Mouse (Mus musculus): ENCODE data around the gene Cct4.

The Cct4 gene

DNA sequence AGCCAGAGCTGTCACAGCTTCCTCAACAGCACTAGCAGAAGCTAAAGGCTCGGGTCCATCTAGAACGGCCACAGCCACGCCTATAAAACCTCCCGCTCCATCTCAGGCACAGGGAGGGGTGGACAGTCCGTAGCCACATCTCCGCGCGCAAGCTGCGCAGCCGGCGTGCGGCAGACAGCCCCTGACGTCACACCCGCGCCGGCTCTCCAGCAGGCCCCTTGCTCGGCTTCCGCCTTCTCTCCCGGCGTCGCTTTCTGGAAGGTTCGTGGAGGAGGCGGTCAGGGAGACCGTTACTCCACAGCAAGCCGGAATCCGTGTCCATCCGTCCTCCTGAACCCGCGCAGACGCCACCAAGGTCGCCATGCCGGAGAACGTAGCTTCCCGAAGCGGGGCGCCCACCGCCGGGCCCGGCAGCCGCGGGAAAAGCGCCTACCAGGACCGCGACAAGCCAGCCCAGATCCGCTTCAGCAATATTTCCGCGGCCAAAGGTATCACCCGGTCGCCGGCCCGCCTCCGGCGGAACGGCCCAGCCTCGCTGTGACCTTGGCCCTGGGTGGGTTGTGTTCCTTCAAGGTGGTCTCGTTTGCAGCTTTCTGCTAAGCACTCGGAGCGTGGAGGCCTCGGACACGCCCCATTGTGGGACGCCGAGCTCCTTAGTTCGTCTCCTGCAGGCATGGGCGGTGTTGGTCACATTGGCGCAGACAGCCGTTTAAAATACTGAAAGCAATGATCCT lies at the start of gene Cct4:
TSS of gene Cct4 (plus strand) at position 127 of the 734 bp plus-strand sequence.
- peak; percentile 92 to 97 for DNase-seq

- no peak for DNase-seq
These were observed 41.2 kb upstream of the Cct4 start for GRCm38 (mm10) chr11:22949101-22949500.

DNA sequence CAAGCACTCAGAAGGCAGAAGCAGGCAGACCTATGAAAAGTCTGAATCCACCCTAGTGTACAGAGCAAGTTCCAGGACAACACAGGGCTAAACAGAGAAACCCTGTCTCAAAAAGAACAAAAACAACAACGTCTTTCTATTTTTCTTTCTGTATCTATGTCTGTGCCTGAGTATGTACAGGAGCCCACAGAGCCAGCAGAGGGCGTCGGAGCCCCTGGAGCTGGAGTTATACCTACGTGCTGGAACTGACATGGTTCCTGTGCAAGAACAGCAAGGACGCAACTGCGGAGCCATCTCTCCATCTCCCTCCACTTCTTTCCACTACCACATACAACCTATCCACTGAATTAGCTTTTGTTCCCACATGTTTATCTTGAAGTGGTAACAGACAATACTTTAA lies 40.2 kb upstream of the Cct4 start:
- DNase-seq = no peak

DNA sequence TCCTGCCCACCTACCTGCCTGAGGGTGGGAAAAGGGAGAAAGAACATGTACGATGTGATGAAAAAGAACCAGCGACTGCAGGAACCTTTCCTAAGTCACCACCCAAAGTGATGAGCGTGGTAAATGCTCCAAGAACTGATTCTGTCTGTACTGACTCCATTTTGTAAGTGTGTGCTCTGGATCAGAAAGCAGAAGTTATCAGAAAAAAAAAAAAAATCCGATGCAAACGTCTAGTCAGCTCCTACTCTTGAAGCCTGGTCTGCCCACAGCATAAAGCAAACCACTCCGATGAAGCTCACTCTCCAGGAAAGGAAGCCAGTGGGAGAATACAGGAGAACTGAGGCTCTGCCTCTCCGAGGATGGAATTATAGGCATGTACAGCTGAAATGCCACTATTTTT lies 37.7 kb upstream of the Cct4 start:
- no peak for DNase-seq

- no peak for DNase-seq
These were observed 34.0 kb upstream of the Cct4 start for GRCm38 (mm10) chr11:22956346-22956745.

DNA sequence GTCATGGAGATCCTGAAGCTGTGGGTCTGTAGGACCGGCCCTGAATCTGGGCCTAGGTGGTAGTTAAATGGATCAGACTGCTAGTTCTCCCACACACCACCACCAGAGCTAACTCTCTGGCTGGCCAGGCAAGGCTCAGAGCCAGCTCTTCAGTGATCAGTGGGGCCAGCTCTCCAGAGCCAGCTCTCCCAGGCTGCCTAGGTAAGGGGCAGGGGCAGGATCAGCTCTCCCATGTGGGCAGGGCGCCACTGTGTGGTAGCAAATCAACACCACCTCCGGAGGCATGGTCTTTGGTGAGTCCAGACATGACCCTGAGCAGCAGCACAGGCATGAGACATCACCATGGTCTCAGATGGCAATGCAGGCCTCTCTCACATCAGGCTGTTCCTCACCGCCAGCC lies 33.5 kb upstream of the Cct4 start:
- DNase-seq = peak; percentile 84 to 90

DNA sequence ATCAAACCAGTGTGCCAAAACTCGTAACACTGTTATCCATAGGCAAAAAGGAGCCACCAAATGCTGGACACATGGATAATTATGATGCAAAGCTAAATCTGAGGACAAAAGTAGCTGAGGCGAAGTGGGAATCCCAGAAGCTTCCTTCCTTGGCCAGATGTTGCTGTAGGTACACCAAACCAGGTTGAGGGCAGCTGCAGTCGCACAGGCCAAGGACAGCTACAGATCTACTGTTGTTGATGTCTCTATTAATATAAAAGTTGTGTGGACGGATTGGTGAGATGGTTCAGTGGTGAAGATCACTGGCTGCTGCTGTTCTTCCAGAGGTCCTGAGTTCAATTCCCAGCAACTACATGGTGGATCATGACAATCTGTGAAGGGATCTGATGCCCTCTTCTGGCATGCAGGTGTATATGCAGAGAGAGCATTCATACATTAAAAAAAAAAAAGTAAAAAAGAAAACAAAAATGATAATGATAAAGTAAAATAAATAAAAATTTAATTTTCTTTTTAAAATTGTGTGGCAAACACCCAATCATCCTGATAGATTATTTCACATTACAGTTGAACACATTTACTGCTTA lies 32.4 kb upstream of the Cct4 start:
- DNase-seq = no peak

GRCm38 (mm10) chr11:22962101-22962500 lies 28.2 kb upstream of the Cct4 start:
- no peak for DNase-seq

GRCm38 (mm10) chr11:22964401-22964800 lies 25.9 kb upstream of the Cct4 start:
- no peak for DNase-seq

DNA sequence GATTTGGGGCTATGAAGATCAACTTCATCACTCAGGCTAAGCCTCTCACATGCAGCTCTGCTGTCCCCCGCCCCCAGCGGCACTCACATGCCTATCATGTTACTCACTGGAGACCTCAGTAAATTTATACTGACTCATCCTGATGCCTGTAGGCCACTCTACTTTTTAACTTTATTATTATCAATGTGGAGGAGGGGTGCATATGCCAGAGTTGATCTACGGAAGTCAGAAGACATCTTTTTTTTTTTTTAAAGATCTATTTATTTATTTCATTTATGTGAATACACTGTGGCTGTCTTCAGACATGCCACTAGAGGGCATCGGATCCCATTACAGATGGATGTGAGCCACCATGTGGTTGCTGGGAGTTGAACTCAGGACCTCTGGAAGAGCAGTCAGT lies 24.8 kb upstream of the Cct4 start:
- DNase-seq = no peak

DNA sequence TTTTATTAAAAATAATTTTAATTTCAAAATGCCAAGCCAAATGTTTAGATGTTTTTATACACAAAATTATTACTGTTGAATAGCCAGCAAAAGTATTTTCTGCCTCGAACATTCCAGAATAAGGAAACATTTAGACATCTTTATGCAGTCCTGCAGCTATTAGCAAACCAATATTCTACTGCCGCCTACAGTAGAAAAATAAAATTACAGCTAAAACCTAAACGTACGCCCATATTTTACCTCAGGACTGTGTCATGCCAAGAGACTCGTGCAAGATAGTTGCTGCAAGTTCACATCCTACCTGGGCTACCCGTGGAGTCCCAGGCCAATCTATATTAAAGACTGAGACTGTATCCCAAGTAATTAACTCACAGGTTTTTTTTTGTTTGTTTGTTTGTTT lies 20.8 kb upstream of the Cct4 start:
- no peak for DNase-seq

- DNase-seq = no peak
These were observed 19.8 kb upstream of the Cct4 start for GRCm38 (mm10) chr11:22970546-22970945.

DNA sequence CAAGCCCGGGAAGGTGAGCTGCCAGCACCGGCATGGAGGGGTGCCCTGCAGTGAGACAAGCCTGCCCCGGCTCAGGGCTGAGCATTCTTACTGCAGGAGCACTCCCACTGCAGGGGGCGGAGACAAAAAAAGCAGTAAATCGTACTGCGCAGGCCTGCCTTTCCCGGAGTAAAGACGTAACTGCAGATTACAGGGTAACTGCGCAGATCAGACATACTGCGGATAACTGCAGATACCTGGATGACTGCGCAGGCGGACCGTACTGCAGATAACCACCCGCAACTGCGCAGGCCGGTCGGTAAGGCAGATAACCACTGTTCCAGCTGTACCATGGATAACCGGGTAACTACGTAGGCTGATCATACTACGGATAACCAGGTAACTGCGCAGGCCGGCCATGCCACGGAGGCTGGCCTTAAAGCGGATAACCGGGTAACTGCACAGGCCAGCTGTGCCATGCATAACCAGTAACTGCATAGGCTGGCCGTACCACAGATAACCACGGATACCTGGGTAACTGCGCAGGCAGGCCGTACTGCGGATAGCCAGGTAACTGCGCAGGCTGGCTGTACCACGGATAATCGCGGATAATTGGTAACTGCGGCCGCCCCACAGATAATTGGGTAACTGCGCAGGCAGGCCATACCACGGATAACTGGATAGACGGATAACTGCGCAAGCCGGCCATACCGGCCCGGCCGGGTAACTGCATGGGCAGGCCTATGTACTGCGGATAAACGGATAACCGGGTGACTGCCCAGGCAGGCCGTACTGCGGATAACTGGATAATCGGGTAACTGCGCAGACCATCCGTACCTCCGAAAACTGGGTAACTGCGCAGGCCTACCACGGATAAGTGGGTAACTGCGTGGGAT lies 18.2 kb upstream of the Cct4 start, which contains the start of gene Zrsr1:
TSS of gene Zrsr1 (plus strand) at position 171 of the 875 bp plus-strand sequence.
- DNase-seq = peak; percentile 81 to 88

GRCm38 (mm10) chr11:22972746-22973526 lies 17.4 kb upstream of the Cct4 start:
- peak; percentile 89 to 92 for DNase-seq

GRCm38 (mm10) chr11:22973599-22973998 lies 16.7 kb upstream of the Cct4 start:
- no peak for DNase-seq

GRCm38 (mm10) chr11:22978215-22978614 lies 12.1 kb upstream of the Cct4 start:
- no peak for DNase-seq

- DNase-seq = no peak
These were observed 11.6 kb upstream of the Cct4 start for GRCm38 (mm10) chr11:22978711-22979110.

GRCm38 (mm10) chr11:22979221-22979620 lies 11.1 kb upstream of the Cct4 start:
- no peak for DNase-seq

GRCm38 (mm10) chr11:22981041-22981440 lies 9.3 kb upstream of the Cct4 start:
- no peak for DNase-seq

DNA sequence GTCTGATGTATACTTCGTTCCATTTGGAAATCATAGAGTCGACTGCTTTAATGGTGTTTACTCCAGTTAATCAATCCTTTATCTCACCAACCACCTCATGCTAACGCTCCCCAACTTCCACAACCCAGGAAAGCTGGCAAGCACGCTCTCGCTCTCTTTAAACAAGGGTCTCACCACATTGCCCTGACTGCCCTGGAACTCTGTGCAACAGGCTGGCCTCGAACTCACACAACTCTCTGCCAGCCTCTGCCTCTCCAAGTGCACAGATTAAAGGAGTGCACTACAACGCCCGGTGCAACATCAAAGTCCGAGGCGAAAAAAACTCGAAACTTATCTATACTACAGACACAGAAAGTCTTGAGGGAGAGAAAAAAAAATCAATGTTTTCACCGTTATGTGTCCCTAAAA lies 8.8 kb upstream of the Cct4 start:
- DNase-seq = peak in 1 of 2 experiments; percentile 43

DNA sequence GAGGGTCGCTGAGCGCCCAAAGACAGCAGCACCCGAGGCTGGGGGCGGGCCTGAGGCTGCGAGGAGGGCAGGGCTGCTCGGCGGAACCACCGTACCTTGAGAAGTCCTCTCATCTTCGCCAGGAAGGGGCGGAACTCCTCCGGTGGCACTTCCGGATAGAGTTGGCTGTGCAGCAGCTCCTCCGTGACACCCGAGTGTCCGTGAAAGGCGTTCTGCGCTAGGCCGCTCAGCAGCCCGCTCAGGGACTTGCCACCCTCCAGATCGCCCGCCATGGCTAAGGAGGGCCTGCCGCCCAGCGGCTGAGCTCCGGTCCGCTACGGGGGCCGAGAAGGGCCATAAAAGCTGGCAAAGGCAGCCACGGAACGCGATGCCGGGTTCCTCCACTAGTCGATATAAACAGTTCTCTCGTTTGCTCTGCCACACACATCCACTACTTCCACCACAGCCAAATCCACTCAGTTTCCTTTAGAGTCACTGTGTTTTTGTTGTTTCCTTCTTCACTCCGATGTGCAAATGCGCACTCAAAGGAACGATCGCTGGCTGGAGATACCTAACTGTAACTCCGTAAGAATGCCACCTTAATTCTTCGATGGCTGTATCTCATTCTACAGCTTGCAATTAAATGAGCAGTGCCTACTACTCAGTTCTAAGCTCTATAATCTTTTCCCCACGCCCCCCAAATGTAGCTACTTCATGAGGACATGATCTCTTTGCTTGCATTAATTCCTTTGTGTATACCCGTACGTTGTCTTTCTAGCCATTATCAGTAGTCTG lies 8.1 kb upstream of the Cct4 start, which contains the start of the genes Gm28048 and Commd1:
TSS of gene Gm28048 (minus strand) at position 107 of the 774 bp plus-strand sequence.
TSS of gene Commd1 (minus strand) at position 399 of the 774 bp plus-strand sequence.
- DNase-seq = peak; percentile 98

- no peak for DNase-seq
These were observed 7.5 kb upstream of the Cct4 start for GRCm38 (mm10) chr11:22982846-22983245.
